Mouse (Mus musculus): ENCODE data around the gene Chrna9. TPM values are rescaled to one million over a fixed set of nuclear protein-coding genes. Genes with fewer than 3 reads are reported as not detected.

Chrna9 gene
- total and polyA plus RNA-seq, 3 experiments, result 0.57 TPM; not detected in 2

GRCm38 (mm10) chr5:65955343-65956143, 20.8 kb downstream of the Chrna9 start:
- DNase-seq (ENCODE audit: extremely low read depth), result peak; percentile 83
- TF ChIP-seq TBP (conservative IDR thresholded peaks at IDR 0.05; ENCODE audit: low read depth, low read length), result no peak
- peak; percentile 84 for TF ChIP-seq ETS1 (conservative IDR thresholded peaks at IDR 0.05; ENCODE audit: low read depth, low read length)
- TF ChIP-seq MAZ (IDR thresholded peaks at IDR 0.05; ENCODE audit: low read depth, low read length), result no peak
- no peak; the same call in 1 of the 2 replicates for TF ChIP-seq SMC3 (IDR thresholded peaks at IDR 0.05; ENCODE audit: low read depth, low read length)
- TF ChIP-seq KAT2A (IDR thresholded peaks at IDR 0.05; ENCODE audit: insufficient replicate concordance, low read length), result no peak
- TF ChIP-seq EP300 (IDR thresholded peaks at IDR 0.05; ENCODE audit: low read length), result no peak
- TF ChIP-seq JUN (IDR thresholded peaks at IDR 0.05; ENCODE audit: insufficient read depth, low read depth, low read length), result peak; percentile 61; the same call in 1 of the 2 replicates
- TF ChIP-seq CHD1 (IDR thresholded peaks at IDR 0.05; ENCODE audit: low read depth, low read length), result no peak
- TF ChIP-seq BHLHE40 (IDR thresholded peaks at IDR 0.05; ENCODE audit: low read depth, low read length), result no peak; the same call in 1 of the 2 replicates
- TF ChIP-seq MEF2A (IDR thresholded peaks at IDR 0.05; ENCODE audit: borderline replicate concordance, low read depth, low read length), result no peak
- TF ChIP-seq POLR2A (IDR thresholded peaks at IDR 0.05; ENCODE audit: low read depth, low read length), result peak; percentile 35; the same call in 1 of the 2 replicates
- TF ChIP-seq RCOR1 (conservative IDR thresholded peaks at IDR 0.05; ENCODE audit: low read depth, low read length), result no peak
- TF ChIP-seq TCF12 (IDR thresholded peaks at IDR 0.05; ENCODE audit: low read depth, low read length), result peak; percentile 76
- no peak for TF ChIP-seq MXI1 (IDR thresholded peaks at IDR 0.05; ENCODE audit: low read depth, low read length)
- no peak for TF ChIP-seq MAFK (IDR thresholded peaks at IDR 0.05; ENCODE audit: insufficient replicate concordance, low read length)
- no peak for TF ChIP-seq SIN3A (IDR thresholded peaks at IDR 0.05; ENCODE audit: low read length)
- TF ChIP-seq NRF1 (IDR thresholded peaks at IDR 0.05; ENCODE audit: low read depth, low read length), result no peak
- TF ChIP-seq ZNF384 (IDR thresholded peaks at IDR 0.05; ENCODE audit: low read depth, low read length), result no peak
- TF ChIP-seq IRF4 (IDR thresholded peaks at IDR 0.05; ENCODE audit: low read depth, low read length), result no peak
- TF ChIP-seq E2F4 (IDR thresholded peaks at IDR 0.05; ENCODE audit: insufficient replicate concordance, low read depth, low read length), result no peak
- no peak; the same call in 1 of the 2 replicates for TF ChIP-seq RAD21 (IDR thresholded peaks at IDR 0.05; ENCODE audit: low read depth, low read length)
- peak; percentile 51 to 69 for TF ChIP-seq CTCF (conservative IDR thresholded peaks at IDR 0.05 in 1 of 2, IDR thresholded peaks at IDR 0.05 in 1 of 2; ENCODE audit: low read depth in 2 of 2, low read length in 2 of 2)
- peak; percentile 78 for TF ChIP-seq JUND (conservative IDR thresholded peaks at IDR 0.05; ENCODE audit: low read depth, low read length)
- TF ChIP-seq POLR2AphosphoS2 (IDR thresholded peaks at IDR 0.05; ENCODE audit: low read depth, low read length), result no peak
- TF ChIP-seq NELFE (IDR thresholded peaks at IDR 0.05; ENCODE audit: low read depth, low read length), result peak; percentile 9; the same call in 1 of the 2 replicates
- no peak for TF ChIP-seq ZC3H11A (IDR thresholded peaks at IDR 0.05; ENCODE audit: low read depth, low read length)
- TF ChIP-seq ELF1 (IDR thresholded peaks at IDR 0.05; ENCODE audit: low read depth, low read length), result peak; percentile 59
- no peak for TF ChIP-seq CHD2 (IDR thresholded peaks at IDR 0.05; ENCODE audit: low read length)
- no peak for TF ChIP-seq MAX (IDR thresholded peaks at IDR 0.05; ENCODE audit: low read length)
- no peak overlapping the region for H3K27ac ChIP-seq (ENCODE audit: insufficient read depth, low read depth)
- no peak overlapping the region for H3K9ac ChIP-seq (ENCODE audit: insufficient read depth, low read depth)
- in situ Hi-C loops (cut with MboI; ENCODE audit: low pct_ligation_motif_present, low pct_unique_long_range_greater_than_20kb, low sequenced_read_pairs), result loop anchor here (25.0 kb wide), 1 partner anchor 282 kb away; no protein-coding TSS in a partner anchor
- no peaks in the 10 kb centered on the region for H3K27me3 ChIP-seq (replicated peaks)
- no peak overlapping the region for H3K4me2 ChIP-seq (ENCODE audit: insufficient read depth, low read depth, poor library complexity, severe bottlenecking)
- no peaks in the 10 kb centered on the region for H3K36me3 ChIP-seq (replicated peaks in 1 of 2; ENCODE audit: control insufficient read depth in 1 of 2, insufficient read depth in 1 of 2, low read length in 1 of 2)
- H3K79me2 ChIP-seq (replicated peaks; ENCODE audit: control insufficient read depth, extremely low read depth, insufficient read depth, poor library complexity, severe bottlenecking), result no peaks in the 10 kb centered on the region
- H3K4me3 ChIP-seq (replicated peaks in 1 of 3; ENCODE audit: low read depth in 2 of 3, low read length in 2 of 3, poor library complexity in 1 of 3), result no peak overlapping the region
- peaks cover 3 to 27% of the 10 kb centered on the region in 2 experiments; a peak in 3 of 4 replicates for H3K4me1 ChIP-seq (ENCODE audit: control insufficient read depth in 1 of 2, insufficient read depth in 2 of 2)
- dilution Hi-C loops (cut with MboI; ENCODE audit: extremely low pct_ligation_motif_present, extremely low pct_unique_long_range_greater_than_20kb, low sequenced_read_pairs), result no loop called here
- no peaks in the 10 kb centered on the region for H3K9me3 ChIP-seq (replicated peaks; ENCODE audit: low read length)
